Mouse (Mus musculus): Measurements from ENCODE around the gene Rpn2. TPM values are rescaled to one million over a fixed set of nuclear protein-coding genes. Genes with fewer than 3 reads are reported as not detected.

Gene Rpn2
- polyA plus RNA-seq, 1 experiment, result 97.0 TPM

GRCm38 (mm10) chr2:157347361-157348159, 68.7 kb downstream of the Rpn2 start, which contains the start of gene Ghrh:
TSS of gene Ghrh (minus strand) at chr2:157347506.
- H3K4me3 ChIP-seq (replicated peaks; ENCODE audit: control insufficient read depth, low read depth, low read length), result no peak within 1 kb of the TSS
- H3K27ac ChIP-seq (ENCODE audit: control insufficient read depth, insufficient read depth, low read depth, low read length, poor library complexity), result no peak within 1 kb of the TSS
- WGBS, result 79% methylated on average over 26 of the region's 26 CpGs
- H3K4me1 ChIP-seq (ENCODE audit: control insufficient read depth, insufficient read depth, low read length), result no peaks in the 10 kb centered on the region
- TF ChIP-seq CTCF (IDR thresholded peaks at IDR 0.05; ENCODE audit: control insufficient read depth, insufficient read depth, low read length) (no peak), POLR2A (IDR thresholded peaks at IDR 0.05; ENCODE audit: borderline replicate concordance, control insufficient read depth, low read depth, low read length) (no peak)

- H3K4me1 ChIP-seq (ENCODE audit: control insufficient read depth, insufficient read depth, low read length), result no peaks in the 10 kb centered on the region
- TF ChIP-seq CTCF (IDR thresholded peaks at IDR 0.05; ENCODE audit: control insufficient read depth, insufficient read depth, low read length) (no peak), POLR2A (IDR thresholded peaks at IDR 0.05; ENCODE audit: borderline replicate concordance, control insufficient read depth, low read depth, low read length) (no peak)
- no peak overlapping the region for H3K4me3 ChIP-seq (replicated peaks; ENCODE audit: control insufficient read depth, low read depth, low read length)
- 78% methylated on average over 12 of the region's 12 CpGs for WGBS
- no peak overlapping the region for H3K27ac ChIP-seq (ENCODE audit: control insufficient read depth, insufficient read depth, low read depth, low read length, poor library complexity)
Measured at GRCm38 (mm10) chr2:157349121-157349778, 70.4 kb downstream of the Rpn2 start.

- TF ChIP-seq CTCF (IDR thresholded peaks at IDR 0.05; ENCODE audit: control insufficient read depth, insufficient read depth, low read length), result no peak
- TF ChIP-seq POLR2A (IDR thresholded peaks at IDR 0.05; ENCODE audit: borderline replicate concordance, control insufficient read depth, low read depth, low read length), result no peak
- 72% methylated on average over 4 of the region's 4 CpGs for WGBS
- no peaks in the 10 kb centered on the region for H3K4me1 ChIP-seq (ENCODE audit: control insufficient read depth, insufficient read depth, low read length)
- H3K4me3 ChIP-seq (replicated peaks; ENCODE audit: control insufficient read depth, low read depth, low read length), result no peak overlapping the region
- H3K27ac ChIP-seq (ENCODE audit: control insufficient read depth, insufficient read depth, low read depth, low read length, poor library complexity), result no peak overlapping the region
Measured at GRCm38 (mm10) chr2:157353183-157353582, 74.4 kb downstream of the Rpn2 start.

GRCm38 (mm10) chr2:157354106-157354505, 75.3 kb downstream of the Rpn2 start:
- TF ChIP-seq POLR2A (IDR thresholded peaks at IDR 0.05; ENCODE audit: borderline replicate concordance, control insufficient read depth, low read depth, low read length) (no peak), CTCF (IDR thresholded peaks at IDR 0.05; ENCODE audit: control insufficient read depth, insufficient read depth, low read length) (no peak)
- Histone ChIP-seq H3K27ac (ENCODE audit: control insufficient read depth, insufficient read depth, low read depth, low read length, poor library complexity) (no peak overlapping the region), H3K4me1 (ENCODE audit: control insufficient read depth, insufficient read depth, low read length) (no peaks in the 10 kb centered on the region), H3K4me3 (replicated peaks; ENCODE audit: control insufficient read depth, low read depth, low read length) (no peak overlapping the region)
- WGBS, result 74% methylated on average over 3 of the region's 3 CpGs

GRCm38 (mm10) chr2:157360028-157360427, 81.2 kb downstream of the Rpn2 start:
- no peaks in the 10 kb centered on the region for H3K4me1 ChIP-seq (ENCODE audit: control insufficient read depth, insufficient read depth, low read length)
- no peak for TF ChIP-seq CTCF (IDR thresholded peaks at IDR 0.05; ENCODE audit: control insufficient read depth, insufficient read depth, low read length)
- no peak for TF ChIP-seq POLR2A (IDR thresholded peaks at IDR 0.05; ENCODE audit: borderline replicate concordance, control insufficient read depth, low read depth, low read length)
- 80% methylated on average over 5 of the region's 5 CpGs for WGBS
- no peak overlapping the region for H3K27ac ChIP-seq (ENCODE audit: control insufficient read depth, insufficient read depth, low read depth, low read length, poor library complexity)
- H3K4me3 ChIP-seq (replicated peaks; ENCODE audit: control insufficient read depth, low read depth, low read length), result no peak overlapping the region

GRCm38 (mm10) chr2:157363031-157363430, 84.2 kb downstream of the Rpn2 start:
- WGBS, result 52% methylated on average over 3 of the region's 3 CpGs
- H3K4me3 ChIP-seq (replicated peaks; ENCODE audit: control insufficient read depth, low read depth, low read length), result no peak overlapping the region
- no peak overlapping the region for H3K27ac ChIP-seq (ENCODE audit: control insufficient read depth, insufficient read depth, low read depth, low read length, poor library complexity)
- TF ChIP-seq POLR2A (IDR thresholded peaks at IDR 0.05; ENCODE audit: borderline replicate concordance, control insufficient read depth, low read depth, low read length) (no peak), CTCF (IDR thresholded peaks at IDR 0.05; ENCODE audit: control insufficient read depth, insufficient read depth, low read length) (no peak)
- H3K4me1 ChIP-seq (ENCODE audit: control insufficient read depth, insufficient read depth, low read length), result peaks cover 4% of the 10 kb centered on the region

GRCm38 (mm10) chr2:157366762-157367161, 87.9 kb downstream of the Rpn2 start:
- Histone ChIP-seq H3K27ac (ENCODE audit: control insufficient read depth, insufficient read depth, low read depth, low read length, poor library complexity) (no peak overlapping the region), H3K4me3 (replicated peaks; ENCODE audit: control insufficient read depth, low read depth, low read length) (no peak overlapping the region), H3K4me1 (ENCODE audit: control insufficient read depth, insufficient read depth, low read length) (peaks cover 4% of the 10 kb centered on the region)
- TF ChIP-seq POLR2A (IDR thresholded peaks at IDR 0.05; ENCODE audit: borderline replicate concordance, control insufficient read depth, low read depth, low read length) (no peak), CTCF (IDR thresholded peaks at IDR 0.05; ENCODE audit: control insufficient read depth, insufficient read depth, low read length) (no peak)
- WGBS, result 31% methylated on average over 9 of the region's 9 CpGs

GRCm38 (mm10) chr2:157367184-157367893, 88.5 kb downstream of the Rpn2 start, which contains the start of gene Manbal:
TSS of gene Manbal (plus strand) at chr2:157367594.
- H3K4me1 ChIP-seq (ENCODE audit: control insufficient read depth, insufficient read depth, low read length), result peaks cover 4% of the 10 kb centered on the region
- H3K27ac ChIP-seq (ENCODE audit: control insufficient read depth, insufficient read depth, low read depth, low read length, poor library complexity), result peak within 1 kb of the TSS; percentile 92
- WGBS, result 3% methylated on average over 42 of the region's 42 CpGs
- TF ChIP-seq POLR2A (IDR thresholded peaks at IDR 0.05; ENCODE audit: borderline replicate concordance, control insufficient read depth, low read depth, low read length), result peak; percentile 68; the same call in 1 of the 2 replicates
- no peak for TF ChIP-seq CTCF (IDR thresholded peaks at IDR 0.05; ENCODE audit: control insufficient read depth, insufficient read depth, low read length)
- H3K4me3 ChIP-seq (replicated peaks; ENCODE audit: control insufficient read depth, low read depth, low read length), result peak within 1 kb of the TSS; percentile 93

Measured in bone marrow, adult 2 months (tissue).